Mouse (Mus musculus): ENCODE results near the gene Gm20388.

GRCm38 (mm10) chr8:121484072-121484782 lies 1573.6 kb downstream of the Gm20388 start:
- TF ChIP-seq MAFK (IDR thresholded peaks at IDR 0.05; ENCODE audit: insufficient read depth, low read depth, low read length) (no peak), ZC3H11A (IDR thresholded peaks at IDR 0.05; ENCODE audit: borderline replicate concordance, low read depth, low read length) (no peak), HCFC1 (IDR thresholded peaks at IDR 0.05; ENCODE audit: borderline replicate concordance, insufficient read depth, low read length) (no peak), ZNF384 (IDR thresholded peaks at IDR 0.05; ENCODE audit: low read depth, low read length) (no peak)
